Mouse (Mus musculus) kidney, postnatal 0 days (tissue): ENCODE results near the gene Hdgfl2. TPM values are rescaled to one million over a fixed set of nuclear protein-coding genes. Genes with fewer than 3 reads are reported as not detected.
A peak's percentile ranks its signal among the peaks of the same experiment; 100 is the strongest.
"Not testable (repeated sequence)": the region's sequence is repeated elsewhere in the genome, so short reads cannot be mapped to it uniquely, and the experiment has no call there.

ENCODE experiments used
- ATAC-seq: fragments of 200-750 bp; cut with Nextera tagmentation; replicated peaks from 2 replicates; pipeline ENCODE4 v1.8.0; 2017; ENCODE audit warnings: low read depth, moderate number of reproducible peaks, moderate TSS enrichment, moderate library complexity; ENCODE audit not compliant: low FRiP score
- DNase-seq: peaks from one replicate; pipeline ENCODE4 v3.0.0-alpha.2; 2016; ENCODE audit warnings: low spot score
- H3K27ac ChIP-seq: fragments of 300-500 bp; sonication (generic); 2 replicates; pipeline ENCODE4 v1.5.1; 2014; ENCODE audit warnings: mild to moderate bottlenecking
- H3K27me3 ChIP-seq: fragments of 300-500 bp; sonication (generic); 2 replicates; pipeline ENCODE4 v1.6.1; 2014; ENCODE audit warnings: low read length, mixed read lengths; ENCODE audit not compliant: insufficient read depth
- H3K36me3 ChIP-seq: fragments of 300-500 bp; sonication (generic); 2 replicates; pipeline ENCODE4 v1.6.1; 2014; ENCODE audit warnings: low read length, mixed read lengths; ENCODE audit not compliant: insufficient read depth
- H3K4me1 ChIP-seq: fragments of 300-500 bp; sonication (generic); replicated peaks from 2 replicates; pipeline ENCODE4 v1.6.1; 2014; ENCODE audit warnings: antibody characterized with exemption, low read length, mixed read lengths; ENCODE audit not compliant: insufficient read depth
- H3K4me2 ChIP-seq: fragments of 300-500 bp; sonication (generic); 2 replicates; pipeline ENCODE4 v1.6.1; 2014; ENCODE audit warnings: mild to moderate bottlenecking, low read length, moderate library complexity, mixed read lengths
- H3K4me3 ChIP-seq: fragments of 300-500 bp; sonication (generic); replicated peaks from 2 replicates; pipeline ENCODE4 v1.5.1; 2014; ENCODE audit warnings: low read depth, low read length
- H3K9ac ChIP-seq: fragments of 300-500 bp; sonication (generic); 2 replicates; pipeline ENCODE4 v1.6.1; 2014; ENCODE audit warnings: low read depth, low read length
- H3K9me3 ChIP-seq: fragments of 300-500 bp; sonication (generic); replicated peaks from 2 replicates; pipeline ENCODE4 v1.6.1; 2016; ENCODE audit warnings: low read length, inconsistent platforms, mixed read lengths
- CTCF ChIP-seq: IDR thresholded peaks from 2 replicates; pipeline ENCODE4 v1.5.1; 2016; ENCODE audit warnings: antibody characterized with exemption, low read depth, mild to moderate bottlenecking, moderate library complexity
- WGBS: fragments of 180-500 bp; shearing (Covaris S2); extraction: QIAGEN DNeasy Blood & Tissue Kit; methylation state at CpG from one replicate; pipeline ENCODE4 v1.1.7; 2014; 5-methylcytosine and 5-hydroxymethylcytosine counted together
- polyA plus RNA-seq: library from polyadenylated mRNA; unstranded; fragments of >200 nt; fragmentation: Nextera tagmentation; extraction: Ambion mirVana; gene quantifications from 2 replicates; pipeline ENCODE4 v1.2.1, GENCODE M21; 2015

Hdgfl2 gene
- polyA plus RNA-seq, 1 experiment from 2014 or later = 77.5 TPM

DNA sequence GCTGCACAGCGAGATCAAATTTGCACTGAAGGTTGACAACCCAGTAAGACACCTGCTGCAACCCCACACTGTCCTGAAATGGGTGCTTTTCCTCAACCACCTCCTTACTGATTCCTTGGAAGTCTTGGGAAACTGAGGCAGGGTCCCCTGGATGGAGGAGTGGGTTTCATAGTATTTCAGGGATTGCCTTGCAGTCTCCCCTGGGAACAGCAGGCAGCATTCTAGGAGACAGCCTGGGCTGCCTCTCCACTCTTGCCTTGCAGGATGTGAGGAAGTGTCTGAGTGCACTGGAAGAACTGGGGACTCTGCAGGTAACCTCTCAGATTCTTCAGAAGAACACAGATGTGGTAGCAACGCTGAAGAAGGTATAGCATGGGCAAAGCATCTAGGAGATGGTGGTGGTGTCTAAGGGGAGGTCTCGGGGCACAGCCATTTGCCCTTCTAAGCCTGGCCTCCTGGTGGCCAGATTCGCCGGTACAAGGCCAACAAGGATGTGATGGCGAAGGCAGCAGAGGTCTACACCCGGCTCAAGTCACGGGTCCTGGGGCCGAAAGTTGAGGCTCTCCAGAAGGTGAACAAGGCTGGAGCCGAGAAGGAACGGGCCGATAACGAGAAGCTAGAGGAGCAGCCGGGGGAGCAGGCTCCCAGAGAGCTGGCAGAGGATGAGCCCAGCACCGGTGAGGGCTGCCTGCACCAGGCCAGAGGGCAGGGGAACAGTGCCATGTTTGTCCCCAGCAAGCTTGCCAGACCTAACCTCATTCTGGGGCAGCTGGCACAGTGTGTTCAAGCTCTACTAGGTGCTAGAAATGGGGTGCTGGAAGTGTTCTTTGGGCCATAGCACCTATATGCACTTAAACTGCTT, 19.5 kb downstream of the Hdgfl2 start:
- DNase-seq (no peak), ATAC-seq (no peak)
- no peaks in the 10 kb centered on the region for H3K9me3 ChIP-seq
- H3K4me2 ChIP-seq = no peak overlapping the region
- no peaks in the 10 kb centered on the region for H3K27me3 ChIP-seq
- no peak overlapping the region for H3K27ac ChIP-seq
- peaks cover 65% of the 10 kb centered on the region for H3K36me3 ChIP-seq
- 90% methylated on average over 15 of the region's 15 CpGs for WGBS
- no peak overlapping the region for H3K4me3 ChIP-seq
- no peaks in the 10 kb centered on the region for H3K4me1 ChIP-seq
- no peak overlapping the region for H3K9ac ChIP-seq
- TF ChIP-seq CTCF = peak; percentile 33; the same call in 1 of the 2 replicates

DNA sequence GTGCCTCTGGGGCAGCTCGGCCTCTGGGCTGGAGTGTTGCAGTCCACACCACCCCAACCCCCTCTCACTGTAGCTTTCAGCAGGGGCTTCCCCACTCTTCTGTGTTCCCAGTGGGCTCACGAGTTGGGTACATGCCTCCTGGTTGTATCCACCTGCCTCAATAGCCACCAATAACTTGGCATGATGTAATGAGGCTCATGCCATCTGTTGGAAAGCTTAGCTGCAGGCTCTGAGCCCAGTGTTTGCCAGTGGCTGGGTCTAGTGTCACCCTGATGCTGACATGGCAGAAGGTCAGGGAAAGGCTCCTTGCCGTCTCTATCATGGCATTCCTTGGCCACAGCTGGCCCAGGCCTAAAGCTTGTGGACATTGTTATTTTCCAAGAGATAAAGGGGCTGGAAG, 21.4 kb downstream of the Hdgfl2 start:
- no peak for DNase-seq
- WGBS = 91% methylated on average over 3 of the region's 3 CpGs
- peaks cover 64% of the 10 kb centered on the region for H3K36me3 ChIP-seq
- H3K4me1 ChIP-seq = no peaks in the 10 kb centered on the region
- no peak overlapping the region for H3K4me3 ChIP-seq
- ATAC-seq = no peak
- no peak overlapping the region for H3K4me2 ChIP-seq
- H3K9ac ChIP-seq = no peak overlapping the region
- H3K27me3 ChIP-seq = no peaks in the 10 kb centered on the region
- H3K27ac ChIP-seq = no peak overlapping the region
- H3K9me3 ChIP-seq = no peaks in the 10 kb centered on the region
- no peak for TF ChIP-seq CTCF

DNA sequence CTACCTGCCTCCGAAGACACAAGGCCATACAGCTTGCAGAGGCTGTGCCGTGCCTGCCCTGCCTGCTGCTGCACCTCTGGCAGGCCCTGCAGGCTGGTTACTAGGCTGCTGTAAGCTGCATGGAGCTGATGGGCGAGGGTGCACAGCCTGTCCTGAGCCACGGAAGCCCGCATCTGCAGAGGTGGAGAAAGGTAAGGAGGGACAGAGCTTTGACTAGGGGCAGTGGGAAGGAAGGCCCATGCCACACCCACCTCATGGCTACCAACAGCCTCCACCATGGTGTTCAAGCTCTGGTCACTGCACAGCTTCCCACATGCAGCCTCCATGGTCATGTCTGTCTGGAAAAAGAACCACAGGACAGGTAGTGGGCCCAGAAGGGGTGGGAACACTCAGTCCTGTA, 22.7 kb downstream of the Hdgfl2 start:
- no peaks in the 10 kb centered on the region for H3K9me3 ChIP-seq
- H3K4me3 ChIP-seq = no peak overlapping the region
- H3K4me2 ChIP-seq = no peak overlapping the region
- ATAC-seq (no peak), DNase-seq (no peak)
- H3K36me3 ChIP-seq = peaks cover 52% of the 10 kb centered on the region
- no peak overlapping the region for H3K9ac ChIP-seq
- H3K27ac ChIP-seq = no peak overlapping the region
- TF ChIP-seq CTCF = no peak
- H3K27me3 ChIP-seq = no peaks in the 10 kb centered on the region
- 92% methylated on average over 5 of the region's 5 CpGs for WGBS
- no peaks in the 10 kb centered on the region for H3K4me1 ChIP-seq

DNA sequence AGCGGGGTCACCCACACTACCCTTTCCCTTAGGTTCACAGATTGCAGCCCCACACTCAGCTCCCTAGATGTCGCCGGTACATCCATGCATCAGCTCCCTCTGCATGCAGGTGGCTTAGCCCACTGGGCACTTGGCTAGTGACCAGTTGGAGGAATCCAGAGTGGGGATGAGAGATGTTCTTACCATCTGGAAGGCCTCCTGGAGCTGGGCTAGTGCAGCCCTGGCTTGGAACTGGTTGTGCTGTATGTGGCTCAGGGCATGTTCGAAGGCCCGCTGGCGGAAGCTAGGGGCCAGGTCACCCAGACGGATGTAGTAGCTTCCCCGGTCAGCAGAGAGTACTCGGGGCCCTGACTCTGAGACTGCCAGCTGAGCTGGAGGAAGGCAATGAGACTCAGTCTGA, 23.5 kb downstream of the Hdgfl2 start:
- no peak for ATAC-seq
- no peaks in the 10 kb centered on the region for H3K9me3 ChIP-seq
- no peak overlapping the region for H3K27ac ChIP-seq
- no peak overlapping the region for H3K4me2 ChIP-seq
- H3K4me3 ChIP-seq = no peak overlapping the region
- DNase-seq = no peak
- no peak for TF ChIP-seq CTCF
- H3K9ac ChIP-seq = no peak overlapping the region
- 93% methylated on average over 9 of the region's 9 CpGs for WGBS
- peaks cover 46% of the 10 kb centered on the region for H3K36me3 ChIP-seq
- no peaks in the 10 kb centered on the region for H3K27me3 ChIP-seq
- no peaks in the 10 kb centered on the region for H3K4me1 ChIP-seq

DNA sequence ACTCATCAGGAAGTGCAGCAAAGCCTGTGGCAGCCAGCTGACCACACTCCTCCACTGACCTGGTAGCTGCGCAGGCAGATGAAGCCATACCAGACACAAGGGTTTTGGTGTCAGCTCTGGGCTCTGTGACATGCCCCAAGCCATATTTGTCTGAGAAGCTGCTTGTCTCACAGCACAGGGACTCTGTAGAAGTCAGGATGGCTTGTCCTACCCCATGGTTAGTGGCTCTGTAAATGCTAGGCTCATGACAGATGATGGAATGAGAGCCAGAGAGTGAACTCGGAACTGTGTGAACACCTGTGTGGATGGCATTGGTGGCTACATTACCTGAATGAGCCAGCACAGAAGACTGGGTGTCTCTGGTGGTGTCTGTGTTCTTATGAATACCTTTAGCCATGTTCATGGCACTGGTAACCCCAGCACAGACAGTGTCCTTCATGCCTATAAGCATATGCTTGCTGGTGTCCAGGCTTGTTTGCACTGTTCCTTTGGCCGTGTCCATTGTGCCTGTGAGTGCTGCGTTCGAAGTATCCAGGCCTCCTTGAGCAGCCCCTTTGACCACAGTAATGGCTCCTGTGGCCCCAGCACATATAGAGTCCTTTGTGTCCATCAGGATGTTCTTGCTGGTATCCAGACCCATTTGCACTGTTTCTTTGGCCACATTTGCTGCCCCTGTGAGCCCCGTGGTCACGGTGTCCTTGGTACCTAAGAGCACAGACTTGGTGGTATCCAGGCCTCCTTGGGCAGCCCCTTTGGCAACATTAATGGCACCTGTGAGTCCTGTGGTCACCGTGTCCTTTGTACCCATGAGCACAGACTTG, 24.2 kb downstream of the Hdgfl2 start:
- Histone ChIP-seq H3K9ac (no peak overlapping the region), H3K4me3 (no peak overlapping the region), H3K4me1 (no peaks in the 10 kb centered on the region), H3K27me3 (no peaks in the 10 kb centered on the region), H3K27ac (no peak overlapping the region), H3K4me2 (no peak overlapping the region), H3K36me3 (peaks cover 38% of the 10 kb centered on the region), H3K9me3 (no peaks in the 10 kb centered on the region)
- ATAC-seq = no peak
- DNase-seq = no peak
- WGBS = 95% methylated on average over 8 of the region's 8 CpGs
- no peak for TF ChIP-seq CTCF

DNA sequence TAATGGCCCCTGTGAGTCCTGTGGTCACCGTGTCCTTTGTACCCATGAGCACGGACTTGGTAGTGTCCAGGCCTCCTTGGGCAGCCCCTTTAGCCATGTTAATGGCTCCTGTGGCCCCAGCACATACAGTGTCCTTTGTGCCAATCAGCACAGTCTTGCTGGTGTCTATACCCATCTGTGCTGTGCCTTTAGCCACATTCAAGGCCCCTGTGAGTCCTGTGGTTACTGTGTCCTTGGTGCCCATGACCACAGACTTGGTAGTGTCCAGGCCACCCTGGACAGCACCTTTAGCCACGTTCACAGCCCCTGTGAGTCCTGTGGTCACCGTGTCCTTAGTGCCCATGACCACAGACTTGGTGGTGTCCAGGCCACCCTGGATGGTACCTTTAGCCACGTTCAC, 25.4 kb downstream of the Hdgfl2 start:
- not testable (repeated sequence) for H3K9ac ChIP-seq, H3K27me3 ChIP-seq, DNase-seq, H3K27ac ChIP-seq, ATAC-seq, H3K9me3 ChIP-seq, H3K4me1 ChIP-seq, H3K4me3 ChIP-seq, H3K4me2 ChIP-seq
- H3K36me3 ChIP-seq = peaks cover 30% of the 10 kb centered on the region
- 83% methylated on average over 1 of the region's 5 CpGs for WGBS

DNA sequence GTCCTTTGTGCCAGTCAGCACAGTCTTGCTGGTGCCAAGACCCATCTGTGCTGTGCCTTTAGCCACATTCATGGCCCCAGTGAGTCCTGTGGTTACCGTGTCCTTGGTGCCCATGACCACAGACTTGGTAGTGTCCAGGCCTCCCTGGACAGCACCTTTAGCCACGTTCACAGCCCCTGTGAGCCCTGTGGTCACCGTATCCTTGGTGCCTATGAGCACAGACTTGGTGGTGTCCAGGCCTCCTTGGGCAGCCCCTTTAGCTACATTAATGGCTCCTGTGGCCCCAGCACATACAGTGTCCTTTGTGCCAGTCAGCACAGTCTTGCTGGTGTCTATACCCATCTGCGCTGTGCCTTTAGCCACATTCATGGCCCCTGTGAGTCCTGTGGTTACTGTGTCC, 27.0 kb downstream of the Hdgfl2 start:
- not testable (repeated sequence) for H3K9me3 ChIP-seq
- H3K36me3 ChIP-seq = 0 out of 2 replicates have a peak, but pooled peaks cover 16% of the 10 kb centered on the region

More for the DNA sequence above, 27.0 kb downstream of the Hdgfl2 start:
- not testable (repeated sequence) for H3K4me1 ChIP-seq, ATAC-seq, H3K27ac ChIP-seq, H3K9ac ChIP-seq, DNase-seq, H3K27me3 ChIP-seq, H3K4me2 ChIP-seq, H3K4me3 ChIP-seq
- WGBS = 93% methylated on average over 4 of the region's 4 CpGs
